Mouse (Mus musculus) brain, embryonic 18.5 days (tissue): ENCODE data around the gene Pla2g6.

Experiments used
- DNase-seq: peaks from one replicate; pipeline ENCODE4 v3.0.0-alpha.2; 2012; ENCODE audit warnings: low read depth, low spot score

Pla2g6 gene

GRCm38 (mm10) chr15:79242574-79243233, 85.5 kb downstream of the Pla2g6 start:
- no peak for DNase-seq

GRCm38 (mm10) chr15:79238036-79238435, 90.2 kb downstream of the Pla2g6 start:
- DNase-seq: no peak
